Mouse (Mus musculus) heart, embryonic 10.5 days (tissue): Measurements from ENCODE around the gene Cd36. TPM values are rescaled to one million over a fixed set of nuclear protein-coding genes. Genes with fewer than 3 reads are reported as not detected.

ENCODE experiments used
- DNase-seq: peaks from one replicate; pipeline ENCODE4 v3.0.0-alpha.2; 2017; ENCODE audit warnings: low spot score
- H3K27ac ChIP-seq: fragments of 300-500 bp; sonication (generic); 2 replicates; pipeline ENCODE4 v1.5.1; 2016; ENCODE audit warnings: mild to moderate bottlenecking
- H3K27me3 ChIP-seq: fragments of 300-500 bp; sonication (generic); 2 replicates; pipeline ENCODE4 v1.6.1; 2016; ENCODE audit warnings: mild to moderate bottlenecking; ENCODE audit not compliant: poor library complexity, insufficient read depth, severe bottlenecking
- H3K36me3 ChIP-seq: fragments of 300-500 bp; sonication (generic); 2 replicates; pipeline ENCODE4 v1.6.1; 2016; ENCODE audit warnings: mild to moderate bottlenecking, moderate library complexity
- H3K4me1 ChIP-seq: fragments of 300-500 bp; sonication (generic); 2 replicates; pipeline ENCODE4 v1.6.1; 2016; ENCODE audit warnings: mild to moderate bottlenecking
- H3K4me3 ChIP-seq: fragments of 300-500 bp; sonication (generic); 2 replicates; pipeline ENCODE4 v1.5.1; 2016; ENCODE audit warnings: mild to moderate bottlenecking, moderate library complexity
- H3K9me3 ChIP-seq: fragments of 300-500 bp; sonication (generic); 2 replicates; pipeline ENCODE4 v1.6.1; 2016; ENCODE audit warnings: mild to moderate bottlenecking, moderate library complexity
- WGBS: fragments of 180-500 bp; shearing (Covaris S2); methylation state at CpG from one replicate; pipeline ENCODE4 v1.1.7; 2016; 5-methylcytosine and 5-hydroxymethylcytosine counted together
- polyA plus RNA-seq: library from polyadenylated mRNA; unstranded; fragments of >200 nt; fragmentation: Nextera tagmentation; extraction: Ambion mirVana; gene quantifications from 2 replicates; pipeline ENCODE4 v1.2.1, GENCODE M21; 2016

Gene Cd36
- polyA plus RNA-seq, 1 experiment from 2014 or later: 19.3 TPM

DNA sequence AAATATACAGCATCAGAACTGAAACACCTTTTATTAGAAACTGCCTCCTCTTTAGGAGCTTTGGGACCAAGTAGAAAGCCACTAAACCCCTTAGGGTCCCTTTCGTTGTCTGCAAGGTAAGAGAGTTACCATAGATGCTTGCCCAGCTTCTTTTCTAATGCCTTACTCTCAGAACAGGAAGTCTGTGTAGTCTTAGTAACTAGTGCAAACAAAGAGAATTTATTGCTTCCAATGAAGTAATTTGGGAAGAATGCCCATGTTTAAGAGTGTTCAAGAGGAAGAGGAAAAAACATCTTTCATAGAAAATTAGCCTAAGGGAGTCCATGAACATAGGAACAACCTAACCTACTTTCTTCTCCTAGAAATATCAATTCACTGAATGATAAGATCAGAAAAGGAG is 67.2 kb downstream of the Cd36 start:
- Histone ChIP-seq H3K36me3 (no peaks in the 10 kb centered on the region), H3K9me3 (no peaks in the 10 kb centered on the region), H3K27me3 (no peaks in the 10 kb centered on the region), H3K27ac (no peak overlapping the region), H3K4me1 (no peaks in the 10 kb centered on the region), H3K4me3 (no peak overlapping the region)
- DNase-seq: no peak
- 86% methylated on average over 1 of the region's 1 CpGs for WGBS

DNA sequence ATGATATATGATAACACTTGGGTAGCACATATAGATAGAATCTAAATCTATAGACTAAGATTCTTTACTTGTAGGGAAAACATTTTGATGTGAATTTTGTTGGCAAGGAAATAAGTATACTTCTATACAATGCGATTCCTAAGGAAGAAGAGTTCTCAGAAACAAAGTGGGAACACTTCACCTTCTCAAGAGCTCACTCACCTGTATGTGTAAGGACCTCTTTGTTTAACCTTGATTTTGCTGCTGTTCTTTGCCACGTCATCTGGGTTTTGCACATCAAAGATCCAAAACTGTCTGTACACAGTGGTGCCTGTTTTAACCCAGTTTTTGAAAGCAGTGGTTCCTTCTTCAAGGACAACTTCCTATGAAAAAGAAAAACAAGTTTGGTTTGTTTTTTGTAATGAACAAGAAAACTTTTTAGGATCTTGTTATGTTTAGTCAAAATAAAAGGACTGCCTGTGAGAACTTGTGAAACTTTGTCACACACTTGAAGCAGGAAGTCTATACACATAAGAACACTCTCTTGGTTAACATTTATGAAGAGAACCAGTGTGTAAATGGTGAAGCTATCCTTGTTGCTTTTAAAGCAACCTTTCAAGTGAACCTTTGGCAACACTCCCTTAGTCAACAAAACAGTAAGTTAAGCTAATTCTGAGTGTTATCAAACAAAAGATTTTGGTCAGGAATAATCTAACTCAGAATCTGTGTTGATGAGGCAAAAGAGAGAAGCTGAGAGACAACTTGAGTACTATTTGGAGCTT is 68.2 kb downstream of the Cd36 start:
- H3K27ac ChIP-seq: no peak overlapping the region
- H3K36me3 ChIP-seq: no peaks in the 10 kb centered on the region
- no peaks in the 10 kb centered on the region for H3K9me3 ChIP-seq
- 80% methylated on average over 2 of the region's 2 CpGs for WGBS
- DNase-seq: no peak
- H3K27me3 ChIP-seq: no peaks in the 10 kb centered on the region
- no peaks in the 10 kb centered on the region for H3K4me1 ChIP-seq
- H3K4me3 ChIP-seq: no peak overlapping the region

DNA sequence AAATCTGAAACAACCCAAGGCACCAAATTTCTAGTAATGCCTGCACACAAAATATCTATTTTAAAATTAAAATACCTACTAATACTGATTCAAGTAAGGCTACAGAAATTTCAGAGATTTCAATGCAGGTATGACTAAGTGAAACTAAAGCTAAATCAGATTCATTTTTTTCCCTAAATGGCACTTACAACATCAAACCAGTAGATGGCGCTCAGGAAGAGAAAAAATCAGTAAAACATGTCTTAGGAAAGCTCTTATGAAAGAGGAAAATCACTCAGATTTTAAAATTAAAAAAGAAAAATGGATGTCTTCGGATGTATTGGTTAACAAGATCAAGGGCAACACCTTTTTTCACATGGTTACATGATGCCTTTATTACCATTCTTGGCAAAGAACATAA is 72.4 kb downstream of the Cd36 start:
- 3% methylated on average over 2 of the region's 2 CpGs for WGBS
- Histone ChIP-seq H3K4me1 (no peaks in the 10 kb centered on the region), H3K27me3 (no peaks in the 10 kb centered on the region), H3K4me3 (no peak overlapping the region), H3K36me3 (no peaks in the 10 kb centered on the region), H3K27ac (no peak overlapping the region), H3K9me3 (no peaks in the 10 kb centered on the region)
- no peak for DNase-seq

DNA sequence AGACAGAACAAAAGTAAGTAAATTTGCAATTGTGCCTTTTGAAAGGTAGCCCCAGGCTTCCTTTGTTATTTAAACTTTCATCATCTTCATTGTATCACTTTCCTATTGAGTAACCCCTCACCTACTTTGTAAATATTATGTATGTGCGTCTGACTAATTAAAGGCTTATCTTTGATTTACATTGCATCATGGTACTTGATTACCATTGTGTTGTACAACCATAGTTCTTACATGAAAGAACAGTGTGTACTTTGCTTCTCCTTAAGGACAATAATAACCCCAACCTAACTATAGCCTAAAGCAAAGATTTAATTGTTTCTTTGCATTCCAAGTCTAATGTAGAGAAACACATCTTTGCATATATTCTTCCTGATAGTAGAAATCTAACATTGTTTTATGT is 78.3 kb downstream of the Cd36 start:
- H3K9me3 ChIP-seq: no peaks in the 10 kb centered on the region
- no peaks in the 10 kb centered on the region for H3K4me1 ChIP-seq
- H3K27me3 ChIP-seq: no peaks in the 10 kb centered on the region
- DNase-seq: no peak
- H3K36me3 ChIP-seq: no peaks in the 10 kb centered on the region
- 74% methylated on average over 1 of the region's 1 CpGs for WGBS
- no peak overlapping the region for H3K27ac ChIP-seq
- H3K4me3 ChIP-seq: no peak overlapping the region

DNA sequence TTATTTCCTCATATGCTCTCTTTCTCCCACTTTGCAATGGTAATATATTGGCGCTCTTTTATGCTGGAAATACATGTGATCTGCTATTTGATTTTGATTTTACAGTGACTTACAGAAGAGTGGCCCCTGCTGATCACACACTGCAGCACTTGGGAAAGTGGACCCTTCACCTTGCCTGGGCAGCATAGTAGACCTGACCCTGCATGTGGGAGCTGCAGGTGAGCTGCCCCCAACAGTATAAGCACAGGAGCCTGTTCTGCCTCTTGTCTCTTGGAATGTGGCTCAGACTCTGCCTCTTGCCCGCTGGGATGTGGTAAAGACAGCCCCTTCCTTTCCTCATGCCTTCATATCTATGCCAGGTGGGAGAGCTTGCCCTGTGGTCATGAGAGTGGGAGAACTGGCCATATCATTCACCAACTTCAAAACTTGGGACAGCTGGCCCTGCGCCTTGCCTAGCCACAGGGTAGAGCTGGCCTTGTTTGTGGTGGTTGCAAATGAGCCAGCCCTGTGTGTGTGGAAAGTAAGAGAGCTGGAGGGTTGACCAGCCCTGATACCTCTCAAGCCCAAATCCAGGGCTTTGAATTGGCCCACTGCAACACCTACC is 81.7 kb downstream of the Cd36 start:
- no peaks in the 10 kb centered on the region for H3K4me1 ChIP-seq

DNA sequence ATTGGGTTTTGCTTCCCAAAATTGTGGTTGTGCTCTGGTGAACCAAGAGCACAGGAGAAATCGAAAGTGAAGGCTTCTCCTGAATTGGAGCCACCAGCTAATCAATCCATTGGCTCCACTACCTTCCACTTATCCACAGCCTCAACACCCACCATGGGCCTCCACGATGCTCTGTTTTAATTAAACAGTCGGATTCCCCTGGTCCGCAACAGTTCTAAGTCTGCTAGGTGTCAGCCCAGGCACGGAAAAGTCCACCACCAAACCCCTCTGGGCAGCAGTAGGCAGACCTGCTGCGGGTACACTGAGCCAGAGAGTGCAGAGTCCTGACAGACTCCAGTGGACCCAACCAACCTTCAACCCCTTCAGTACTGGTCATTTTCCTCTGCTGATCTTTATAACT is 112.0 kb downstream of the Cd36 start:
- no peak for DNase-seq
- 89% methylated on average over 6 of the region's 6 CpGs for WGBS
- Histone ChIP-seq H3K4me3 (no peak overlapping the region), H3K27ac (no peak overlapping the region), H3K4me1 (no peaks in the 10 kb centered on the region), H3K9me3 (no peaks in the 10 kb centered on the region), H3K36me3 (no peaks in the 10 kb centered on the region), H3K27me3 (no peaks in the 10 kb centered on the region)

More for the DNA sequence above, 81.7 kb downstream of the Cd36 start:
- no peak overlapping the region for H3K4me3 ChIP-seq
- WGBS: 81% methylated on average over 3 of the region's 3 CpGs
- H3K27ac ChIP-seq: no peak overlapping the region
- no peaks in the 10 kb centered on the region for H3K9me3 ChIP-seq
- DNase-seq: no peak
- H3K27me3 ChIP-seq: no peaks in the 10 kb centered on the region
- no peaks in the 10 kb centered on the region for H3K36me3 ChIP-seq

DNA sequence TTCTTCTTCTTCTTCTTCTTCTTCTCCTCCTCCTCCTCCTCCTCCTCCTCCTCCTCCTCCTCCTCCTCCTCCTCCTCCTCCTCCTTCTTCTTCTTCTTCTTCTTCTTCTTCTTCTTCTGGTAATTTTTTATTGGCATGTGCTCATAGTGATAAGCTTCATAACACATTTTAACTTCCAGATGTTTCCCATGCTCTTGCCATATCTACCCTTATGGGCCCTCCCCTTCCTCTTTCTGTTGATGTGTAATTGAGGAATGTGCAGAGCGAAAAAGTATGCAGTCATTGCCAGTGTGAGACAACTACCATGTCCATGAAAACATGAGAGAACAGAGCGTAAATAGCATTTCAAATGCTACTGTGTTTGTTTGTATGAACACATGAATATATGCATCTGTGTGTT is 118.3 kb downstream of the Cd36 start:
- Histone ChIP-seq H3K4me3 (no peak overlapping the region), H3K9me3 (no peaks in the 10 kb centered on the region), H3K27me3 (no peaks in the 10 kb centered on the region), H3K4me1 (no peaks in the 10 kb centered on the region), H3K36me3 (no peaks in the 10 kb centered on the region), H3K27ac (no peak overlapping the region)
- DNase-seq: no peak
- 81% methylated on average over 2 of the region's 2 CpGs for WGBS

DNA sequence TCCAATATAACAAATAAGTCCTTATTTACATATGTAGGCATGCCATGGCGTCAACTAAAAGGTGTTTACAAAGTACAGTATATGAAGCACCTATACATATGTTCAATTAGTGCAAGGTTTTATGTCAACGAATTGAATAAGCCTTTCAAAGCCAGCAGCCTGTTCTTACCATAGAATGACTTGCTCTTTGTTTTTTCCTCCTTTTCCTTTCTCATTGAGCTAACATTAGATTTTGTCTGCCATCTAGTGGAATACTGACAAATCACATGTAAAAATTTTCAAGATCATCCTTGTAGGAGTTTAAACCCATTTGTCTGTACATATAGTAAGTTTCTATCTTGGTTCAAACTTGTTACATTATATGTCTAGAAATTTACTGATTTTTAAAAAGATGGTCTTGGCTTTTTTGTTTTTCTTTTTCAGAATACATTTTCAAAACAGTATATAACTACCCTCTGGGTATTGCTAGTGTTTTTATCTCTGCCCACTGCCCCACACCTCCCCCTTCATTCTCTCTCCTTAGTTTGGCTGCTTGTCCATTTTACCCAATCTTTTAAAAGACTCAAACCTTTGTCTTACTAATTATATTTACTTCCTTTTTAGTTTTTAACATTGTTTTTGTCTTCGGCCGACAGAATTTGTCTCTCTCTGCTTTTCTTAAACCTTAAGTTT is 122.5 kb downstream of the Cd36 start:
- H3K27me3 ChIP-seq: no peaks in the 10 kb centered on the region
- no peak overlapping the region for H3K27ac ChIP-seq
- DNase-seq: no peak
- no peak overlapping the region for H3K4me3 ChIP-seq
- H3K36me3 ChIP-seq: no peaks in the 10 kb centered on the region
- H3K4me1 ChIP-seq: no peaks in the 10 kb centered on the region
- WGBS: 64% methylated on average over 4 of the region's 4 CpGs
- H3K9me3 ChIP-seq: no peaks in the 10 kb centered on the region

DNA sequence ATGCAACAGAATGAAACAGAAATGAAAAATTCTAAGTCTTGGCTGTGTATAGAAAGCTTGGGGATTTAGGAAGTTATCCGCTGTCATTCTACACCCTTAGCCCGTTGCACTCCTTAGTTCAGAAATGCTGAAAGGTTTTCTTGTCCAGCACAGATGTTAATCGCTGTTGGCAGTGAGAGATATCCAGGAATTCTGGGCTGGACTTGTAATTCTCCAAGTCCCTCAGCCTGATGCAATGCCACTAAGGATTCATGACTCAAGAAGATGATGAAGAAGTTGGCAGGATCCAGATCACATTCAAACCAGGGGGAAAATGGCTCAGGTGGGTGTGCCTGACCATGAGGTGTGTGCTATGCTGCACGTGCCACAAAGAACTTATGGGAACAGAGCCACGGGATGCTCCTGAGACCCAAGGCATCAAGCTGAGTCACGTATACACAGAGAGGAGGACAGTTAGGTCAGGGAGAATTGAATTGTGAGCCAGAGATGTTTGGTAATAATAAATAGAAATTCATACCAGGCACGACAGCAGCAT is 135.1 kb downstream of the Cd36 start:
- Histone ChIP-seq H3K36me3 (no peaks in the 10 kb centered on the region), H3K27me3 (no peaks in the 10 kb centered on the region), H3K9me3 (no peaks in the 10 kb centered on the region), H3K4me3 (no peak overlapping the region), H3K27ac (no peak overlapping the region), H3K4me1 (no peaks in the 10 kb centered on the region)
- DNase-seq: no peak
- WGBS: 84% methylated on average over 7 of the region's 7 CpGs

DNA sequence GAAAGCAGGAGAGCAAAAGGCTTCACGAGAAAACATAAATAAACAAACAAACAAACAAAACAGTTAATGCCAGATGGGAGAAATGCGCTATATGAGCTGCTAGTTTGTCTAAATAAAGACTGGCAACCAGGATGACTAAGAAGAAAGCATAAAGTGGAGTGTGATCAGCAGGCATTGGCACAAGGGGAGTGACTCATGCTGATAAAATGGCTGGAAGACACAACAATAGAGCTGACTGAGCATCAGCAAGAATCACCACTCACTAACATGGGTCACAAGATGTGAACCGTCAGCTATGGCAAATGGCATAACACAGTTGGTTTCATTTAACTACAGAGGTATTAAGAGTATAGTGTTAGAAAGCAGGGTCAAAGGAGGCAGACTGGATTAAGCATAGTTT is 140.3 kb downstream of the Cd36 start:
- no peak overlapping the region for H3K4me3 ChIP-seq
- no peaks in the 10 kb centered on the region for H3K27me3 ChIP-seq
- H3K27ac ChIP-seq: no peak overlapping the region
- DNase-seq: no peak
- no peaks in the 10 kb centered on the region for H3K4me1 ChIP-seq
- no peaks in the 10 kb centered on the region for H3K9me3 ChIP-seq
- 65% methylated on average over 3 of the region's 3 CpGs for WGBS
- H3K36me3 ChIP-seq: no peaks in the 10 kb centered on the region

DNA sequence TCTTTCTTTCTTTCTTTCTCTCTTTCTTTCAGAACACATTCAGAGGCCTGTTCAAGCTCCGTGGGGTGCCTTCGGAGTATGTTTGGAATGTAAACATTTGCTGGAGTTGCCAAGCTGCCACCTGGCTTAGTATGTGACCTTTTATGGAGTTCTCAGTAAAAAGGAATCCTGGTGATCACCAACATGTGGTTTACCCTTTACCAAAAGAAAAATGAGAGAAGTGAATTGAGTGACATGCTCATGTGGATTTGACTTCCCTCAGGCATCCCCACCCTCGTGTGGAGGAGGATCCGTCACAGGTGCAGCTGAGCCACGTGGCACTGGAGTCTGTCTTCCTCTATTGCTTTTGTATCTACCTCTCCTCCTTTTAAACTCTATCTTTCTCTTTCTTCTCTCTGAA is 141.5 kb downstream of the Cd36 start:
- Histone ChIP-seq H3K4me3 (no peak overlapping the region), H3K27me3 (no peaks in the 10 kb centered on the region), H3K27ac (no peak overlapping the region), H3K4me1 (no peaks in the 10 kb centered on the region), H3K9me3 (no peaks in the 10 kb centered on the region), H3K36me3 (no peaks in the 10 kb centered on the region)
- DNase-seq: no peak
- 43% methylated on average over 5 of the region's 5 CpGs for WGBS

DNA sequence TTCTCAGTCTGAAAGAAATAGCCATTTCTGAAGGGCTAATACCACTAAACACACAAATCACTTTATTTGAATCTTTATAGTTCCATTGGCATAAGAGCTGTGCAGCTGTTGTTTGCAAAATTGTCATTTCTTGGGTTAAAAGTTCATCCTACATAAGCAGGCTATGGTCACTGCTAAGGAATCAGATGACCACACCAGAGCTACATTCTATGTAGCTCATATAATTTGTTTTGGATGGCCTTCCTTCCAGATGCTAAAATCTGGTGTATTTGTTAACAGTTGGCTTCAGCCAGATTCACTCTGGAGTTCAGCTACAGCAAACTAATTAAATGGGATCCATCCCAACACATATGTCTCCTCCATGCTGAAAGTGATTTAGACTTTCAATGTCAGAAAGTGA is 142.1 kb downstream of the Cd36 start:
- H3K27ac ChIP-seq: no peak overlapping the region
- H3K4me1 ChIP-seq: no peaks in the 10 kb centered on the region
- no peaks in the 10 kb centered on the region for H3K36me3 ChIP-seq
- H3K27me3 ChIP-seq: no peaks in the 10 kb centered on the region
- DNase-seq: no peak
- H3K9me3 ChIP-seq: no peaks in the 10 kb centered on the region
- no peak overlapping the region for H3K4me3 ChIP-seq

DNA sequence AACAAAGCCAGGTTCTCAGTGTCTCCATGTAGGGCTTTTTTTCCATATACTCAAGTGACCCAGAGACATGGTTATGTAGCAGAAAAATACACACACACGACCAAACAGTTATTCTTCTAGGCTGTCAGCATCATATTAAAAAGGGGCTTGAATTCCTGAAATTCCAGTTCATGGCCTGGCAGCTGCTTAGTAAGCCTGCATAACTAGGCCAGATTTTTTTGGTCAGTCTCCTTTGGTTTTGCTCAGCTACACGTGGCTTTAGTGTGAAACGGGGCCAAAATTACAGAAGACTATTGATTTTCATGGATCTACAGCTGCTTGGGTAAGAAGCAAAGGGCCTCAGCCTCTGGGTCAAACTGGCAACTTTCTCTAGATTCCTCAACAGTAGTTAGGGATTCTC is 148.8 kb downstream of the Cd36 start:
- Histone ChIP-seq H3K27me3 (no peaks in the 10 kb centered on the region), H3K36me3 (no peaks in the 10 kb centered on the region), H3K4me3 (no peak overlapping the region), H3K27ac (no peak overlapping the region), H3K4me1 (peaks cover 6% of the 10 kb centered on the region; the same call in 1 of the 2 replicates), H3K9me3 (no peaks in the 10 kb centered on the region)
- WGBS: 49% methylated on average over 3 of the region's 3 CpGs
- no peak for DNase-seq
